Mouse (Mus musculus): ENCODE data around the gene Ralgps1. TPM values are rescaled to one million over a fixed set of nuclear protein-coding genes. Genes with fewer than 3 reads are reported as not detected.
"Not testable (repeated sequence)": the region's sequence is repeated elsewhere in the genome, so short reads cannot be mapped to it uniquely, and the experiment has no call there.

The Ralgps1 gene
- polyA plus RNA-seq, 1 experiment from 2014 or later = 2.2 TPM

GRCm38 (mm10) chr2:33216645-33217424 is 154.5 kb downstream of the Ralgps1 start:
- TF ChIP-seq CTCF (IDR thresholded peaks at IDR 0.05; ENCODE audit: low read depth) (no peak; the same call in 1 of the 2 replicates), EP300 (optimal IDR thresholded peaks at IDR 0.05) (no peak)
- DNase-seq (ENCODE audit: low spot score) (no peak), ATAC-seq (ENCODE audit: low FRiP score, low TSS enrichment) (no peak)
- H3K4me2 ChIP-seq (replicated peaks; ENCODE audit: low read depth) = peak overlapping the region; percentile 62
- 0 out of 2 replicates have a peak, but pooled peaks cover 3% of the 10 kb centered on the region for H3K4me1 ChIP-seq (replicated peaks; ENCODE audit: control insufficient read depth, insufficient read depth)
- H3K36me3 ChIP-seq (ENCODE audit: control insufficient read depth, insufficient read depth, low read length) = 0 out of 2 replicates have a peak, but pooled peaks cover 3% of the 10 kb centered on the region
- no peaks in the 10 kb centered on the region for H3K9me3 ChIP-seq (ENCODE audit: control insufficient read depth, low read length)
- peak overlapping the region; percentile 67 for H3K9ac ChIP-seq (ENCODE audit: low read length)
- WGBS = 19% methylated on average over 18 of the region's 18 CpGs
- H3K27ac ChIP-seq (replicated peaks) = peak overlapping the region; percentile 83
- H3K4me3 ChIP-seq (ENCODE audit: low read depth, low read length) = peak overlapping the region; percentile 50
- no peaks in the 10 kb centered on the region for H3K27me3 ChIP-seq (ENCODE audit: control insufficient read depth, insufficient read depth, low read length)

GRCm38 (mm10) chr2:33215700-33216509 is 155.4 kb downstream of the Ralgps1 start, which contains the start of gene Angptl2:
TSS of gene Angptl2 (plus strand) at chr2:33216069.
- TF ChIP-seq CTCF (IDR thresholded peaks at IDR 0.05; ENCODE audit: low read depth) = no peak; the same call in 1 of the 2 replicates
- ATAC-seq (ENCODE audit: low FRiP score, low TSS enrichment) (peak; percentile 93), DNase-seq (ENCODE audit: low spot score) (peak; percentile 92)
- no peaks in the 10 kb centered on the region for H3K9me3 ChIP-seq (ENCODE audit: control insufficient read depth, low read length)
- peak within 1 kb of the TSS; percentile 83 for H3K27ac ChIP-seq (replicated peaks)
- H3K4me3 ChIP-seq (ENCODE audit: low read depth, low read length) = peak within 1 kb of the TSS; percentile 50
- 4% methylated on average over 22 of the region's 22 CpGs for WGBS
- H3K4me1 ChIP-seq (replicated peaks; ENCODE audit: control insufficient read depth, insufficient read depth) = 0 out of 2 replicates have a peak, but pooled peaks cover 3% of the 10 kb centered on the region
- no peaks in the 10 kb centered on the region for H3K27me3 ChIP-seq (ENCODE audit: control insufficient read depth, insufficient read depth, low read length)
- H3K36me3 ChIP-seq (ENCODE audit: control insufficient read depth, insufficient read depth, low read length) = no peaks in the 10 kb centered on the region
- peak within 1 kb of the TSS; percentile 62 for H3K4me2 ChIP-seq (replicated peaks; ENCODE audit: low read depth)
- peak within 1 kb of the TSS; percentile 67 for H3K9ac ChIP-seq (ENCODE audit: low read length)

GRCm38 (mm10) chr2:33215177-33215699 is 156.0 kb downstream of the Ralgps1 start:
- WGBS = 51% methylated on average over 5 of the region's 5 CpGs
- Histone ChIP-seq H3K36me3 (ENCODE audit: control insufficient read depth, insufficient read depth, low read length) (no peaks in the 10 kb centered on the region), H3K27ac (replicated peaks) (peak overlapping the region; percentile 73), H3K4me2 (replicated peaks; ENCODE audit: low read depth) (peak overlapping the region; percentile 62), H3K9ac (ENCODE audit: low read length) (peak overlapping the region; percentile 31; the same call in 1 of the 2 replicates), H3K27me3 (ENCODE audit: control insufficient read depth, insufficient read depth, low read length) (no peaks in the 10 kb centered on the region), H3K4me3 (ENCODE audit: low read depth, low read length) (peak overlapping the region; percentile 50), H3K9me3 (ENCODE audit: control insufficient read depth, low read length) (no peaks in the 10 kb centered on the region), H3K4me1 (replicated peaks; ENCODE audit: control insufficient read depth, insufficient read depth) (0 out of 2 replicates have a peak, but pooled peaks cover 3% of the 10 kb centered on the region)
- ATAC-seq (ENCODE audit: low FRiP score, low TSS enrichment) = no peak
- no peak for TF ChIP-seq CTCF (IDR thresholded peaks at IDR 0.05; ENCODE audit: low read depth)
- TF ChIP-seq EP300 (optimal IDR thresholded peaks at IDR 0.05) = no peak
- DNase-seq (ENCODE audit: low spot score) = no peak

GRCm38 (mm10) chr2:33211263-33211662 is 160.0 kb downstream of the Ralgps1 start:
- not testable (repeated sequence) for H3K27me3 ChIP-seq (ENCODE audit: control insufficient read depth, insufficient read depth, low read length); H3K4me1 ChIP-seq (replicated peaks; ENCODE audit: control insufficient read depth, insufficient read depth); H3K36me3 ChIP-seq (ENCODE audit: control insufficient read depth, insufficient read depth, low read length); H3K4me3 ChIP-seq (ENCODE audit: low read depth, low read length); H3K9me3 ChIP-seq (ENCODE audit: control insufficient read depth, low read length); DNase-seq (ENCODE audit: low spot score); H3K27ac ChIP-seq (replicated peaks); H3K9ac ChIP-seq (ENCODE audit: low read length); ATAC-seq (ENCODE audit: low FRiP score, low TSS enrichment); H3K4me2 ChIP-seq (replicated peaks; ENCODE audit: low read depth)
- WGBS = 87% methylated on average over 11 of the region's 11 CpGs

GRCm38 (mm10) chr2:33210841-33211240 is 160.4 kb downstream of the Ralgps1 start:
- no peaks in the 10 kb centered on the region for H3K9me3 ChIP-seq (ENCODE audit: control insufficient read depth, low read length)
- no peak for TF ChIP-seq CTCF (IDR thresholded peaks at IDR 0.05; ENCODE audit: low read depth)
- TF ChIP-seq EP300 (optimal IDR thresholded peaks at IDR 0.05) = no peak
- 0 out of 2 replicates have a peak, but pooled peaks cover 4% of the 10 kb centered on the region for H3K4me1 ChIP-seq (replicated peaks; ENCODE audit: control insufficient read depth, insufficient read depth)
- ATAC-seq (ENCODE audit: low FRiP score, low TSS enrichment) (0 out of 2 replicates have a peak, but pooled peaks have one; percentile 16), DNase-seq (ENCODE audit: low spot score) (no peak)
- no peak overlapping the region for H3K4me2 ChIP-seq (replicated peaks; ENCODE audit: low read depth)
- H3K27me3 ChIP-seq (ENCODE audit: control insufficient read depth, insufficient read depth, low read length) = no peaks in the 10 kb centered on the region
- H3K36me3 ChIP-seq (ENCODE audit: control insufficient read depth, insufficient read depth, low read length) = no peaks in the 10 kb centered on the region
- no peak overlapping the region for H3K27ac ChIP-seq (replicated peaks)
- H3K9ac ChIP-seq (ENCODE audit: low read length) = no peak overlapping the region
- no peak overlapping the region for H3K4me3 ChIP-seq (ENCODE audit: low read depth, low read length)
- WGBS = 75% methylated on average over 2 of the region's 2 CpGs
